Mouse (Mus musculus): ENCODE data around the gene Gm3095. TPM values are rescaled to one million over a fixed set of nuclear protein-coding genes. Genes with fewer than 3 reads are reported as not detected.
"Not testable (repeated sequence)": the region's sequence is repeated elsewhere in the genome, so short reads cannot be mapped to it uniquely, and the experiment has no call there.

Gene Gm3095
- not detected in 2 replicates for polyA plus RNA-seq (2016; fragmentation: Nextera tagmentation; extraction: Ambion mirVana)

DNA sequence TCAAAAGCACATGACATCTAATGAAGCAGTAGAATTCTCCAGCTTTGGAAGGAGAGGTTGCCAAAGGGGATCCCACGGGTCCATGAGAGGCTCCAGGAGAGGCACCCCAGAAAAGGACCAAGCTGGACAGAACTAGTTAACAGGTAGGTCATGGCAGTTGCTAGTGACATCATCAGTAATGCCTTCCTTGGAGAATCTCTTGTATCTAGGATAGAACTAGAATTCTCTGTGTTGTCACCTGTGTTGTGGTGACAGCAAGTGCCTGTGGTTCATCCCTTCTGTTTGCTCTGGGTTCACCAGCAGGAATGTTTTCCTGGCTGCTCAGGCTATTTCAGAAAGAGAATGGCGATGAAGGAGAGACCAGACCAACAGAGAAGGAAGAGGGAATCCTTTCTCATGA, at the start of gene Gm3095:
Gene Gm3095 (plus strand): TSS at position 301 of the 400 bp plus-strand sequence.
- H3K27ac ChIP-seq; H3K4me3 ChIP-seq (replicated peaks); H3K9me3 ChIP-seq; H3K36me3 ChIP-seq (replicated peaks); H3K27me3 ChIP-seq; H3K9ac ChIP-seq; H3K4me2 ChIP-seq; ATAC-seq (ENCODE audit: low FRiP score); H3K4me1 ChIP-seq: not testable (repeated sequence)
- WGBS: no CpG with 5 or more reads among the region's 2 CpGs

DNA sequence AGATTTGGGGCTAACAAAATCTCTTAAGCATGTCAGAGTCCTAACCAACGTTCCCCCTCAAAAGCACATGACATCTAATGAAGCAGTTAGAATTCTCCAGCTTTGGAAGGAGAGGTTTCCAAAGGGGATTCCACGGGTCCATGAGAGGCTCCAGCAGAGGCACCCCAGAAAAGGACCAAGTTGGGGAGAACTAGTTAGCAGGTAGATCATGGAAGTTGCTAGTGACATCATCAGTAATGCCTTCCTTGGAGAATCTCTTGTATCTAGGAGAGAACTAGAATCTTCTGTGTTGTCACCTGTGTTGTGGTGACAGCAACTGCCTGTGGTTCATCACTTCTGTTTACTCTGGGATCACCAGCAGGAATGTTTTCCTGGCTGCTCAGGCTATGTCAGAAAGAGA, 31.9 kb upstream of the Gm3095 start, which contains the start of gene Gm3029:
Gene Gm3029 (plus strand): TSS at position 301 of the 400 bp plus-strand sequence.
- H3K4me2 ChIP-seq; H3K9ac ChIP-seq; H3K27me3 ChIP-seq; H3K4me3 ChIP-seq (replicated peaks); H3K4me1 ChIP-seq; ATAC-seq (ENCODE audit: low FRiP score); H3K36me3 ChIP-seq (replicated peaks); H3K9me3 ChIP-seq; H3K27ac ChIP-seq: not testable (repeated sequence)
- WGBS: 69% methylated on average over 2 of the region's 2 CpGs

DNA sequence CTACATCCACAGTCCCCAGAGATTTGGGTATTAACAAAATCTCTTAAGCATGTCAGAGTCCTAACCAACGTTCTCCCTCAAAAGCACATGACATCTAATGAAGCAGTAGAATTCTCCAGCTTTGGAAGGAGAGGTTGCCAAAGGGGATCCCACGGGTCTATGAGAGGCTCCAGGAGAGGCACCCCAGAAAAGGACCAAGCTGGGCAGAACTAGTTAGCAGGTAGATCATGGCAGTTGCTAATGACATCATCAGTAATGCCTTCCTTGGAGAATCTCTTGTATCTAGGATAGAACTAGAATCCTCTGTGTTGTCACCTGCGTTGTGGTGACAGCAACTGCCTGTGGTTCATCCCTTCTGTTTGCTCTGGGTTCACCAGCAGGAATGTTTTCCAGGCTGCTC, 34.7 kb downstream of the Gm3095 start, which contains the start of gene Gm3099:
Gene Gm3099 (plus strand): TSS at position 301 of the 400 bp plus-strand sequence.
- not testable (repeated sequence) for H3K4me3 ChIP-seq (replicated peaks); H3K9ac ChIP-seq; H3K4me1 ChIP-seq; H3K27me3 ChIP-seq; ATAC-seq (ENCODE audit: low FRiP score); H3K36me3 ChIP-seq (replicated peaks); H3K27ac ChIP-seq; H3K4me2 ChIP-seq; H3K9me3 ChIP-seq
- WGBS: 45% methylated on average over 1 of the region's 3 CpGs

Other genes with a start within 250 kb of the Gm3095 start
- gene Gm3002, start 153.5 kb upstream of the Gm3095 start, polyA plus RNA-seq (2016; fragmentation: Nextera tagmentation; extraction: Ambion mirVana): 0.98 and 1.2 TPM in 2 replicates
- not detected in 2 replicates for gene Gm3033, start 117.3 kb upstream of the Gm3095 start, polyA plus RNA-seq (2016; fragmentation: Nextera tagmentation; extraction: Ambion mirVana)
- gene Gm2916, start 79.4 kb upstream of the Gm3095 start, polyA plus RNA-seq (2016; fragmentation: Nextera tagmentation; extraction: Ambion mirVana): 0.12 TPM in 1 of 2 replicates, not detected in the other
- gene Gm3029, start 31.8 kb upstream of the Gm3095 start, polyA plus RNA-seq (2016; fragmentation: Nextera tagmentation; extraction: Ambion mirVana): not detected in 2 replicates
- gene Gm3099, start 34.8 kb downstream of the Gm3095 start, polyA plus RNA-seq (2016; fragmentation: Nextera tagmentation; extraction: Ambion mirVana): not detected in 2 replicates
- gene Gm5796, start 60.4 kb downstream of the Gm3095 start, polyA plus RNA-seq (2016; fragmentation: Nextera tagmentation; extraction: Ambion mirVana): 0.89 and 1.6 TPM in 2 replicates
- not detected in 2 replicates for gene Gm3115, start 120.6 kb downstream of the Gm3095 start, polyA plus RNA-seq (2016; fragmentation: Nextera tagmentation; extraction: Ambion mirVana)
- gene Gm8108, start 147.0 kb downstream of the Gm3095 start, polyA plus RNA-seq (2016; fragmentation: Nextera tagmentation; extraction: Ambion mirVana): 1.00 and 1.1 TPM in 2 replicates
- gene Gm3127, start 201.5 kb downstream of the Gm3095 start, polyA plus RNA-seq (2016; fragmentation: Nextera tagmentation; extraction: Ambion mirVana): not detected in 2 replicates
- 1.8 and 2.1 TPM in 2 replicates for gene Gm2974, start 219.0 kb downstream of the Gm3095 start, polyA plus RNA-seq (2016; fragmentation: Nextera tagmentation; extraction: Ambion mirVana)